In genomic region chr7:142459299-142459691, GRCm38 (mm10) we compare ENCODE assay signal across 11 mouse cellular contexts. TPM values are rescaled to one million over a fixed set of nuclear protein-coding genes. Genes with fewer than 3 reads are reported as not detected.
DNase-seq lines count a peak whose midpoint lies in the region; ATAC-seq and TF ChIP-seq lines count a peak whose summit lies in the region.
"Had no signal": no experiment of that assay in that cellular context is flagged by ENCODE, and none has a peak within 500 bp of the region (broad histone marks: within the 10 kb centered on the region; RNA-seq: fewer than 3 reads in every experiment).

No protein-coding gene starts in this region.

- H3K27ac ChIP-seq in kidney, embryonic 15.5 days = peak overlapping the region; percentile 93
- peak overlapping the region; percentile 90 for H3K27ac ChIP-seq in embryonic facial prominence, embryonic 11.5 days (replicated peaks; ENCODE audit: low read depth, low read length)
- peak overlapping the region; percentile 100 for H3K27ac ChIP-seq in embryonic fibroblast, embryonic 13.5 days (ENCODE audit: insufficient read depth, low read length)
- peak overlapping the region; percentile 89 for H3K27ac ChIP-seq in intestine, embryonic 16.5 days (ENCODE audit: low read length)
- H3K27ac ChIP-seq: forebrain, embryonic 13.5 days; hindbrain, embryonic 15.5 days had no signal

- peaks cover 46% of the 10 kb centered on the region for H3K4me1 ChIP-seq in kidney, embryonic 15.5 days
- peaks cover 12% of the 10 kb centered on the region for H3K4me1 ChIP-seq in embryonic facial prominence, embryonic 11.5 days (ENCODE audit: control insufficient read depth, insufficient read depth, low read length)
- H3K4me1 ChIP-seq in embryonic fibroblast, embryonic 13.5 days (ENCODE audit: control insufficient read depth, insufficient read depth, low read length) = peaks cover 30% of the 10 kb centered on the region
- peaks cover 21% of the 10 kb centered on the region for H3K4me1 ChIP-seq in intestine, embryonic 16.5 days (ENCODE audit: control insufficient read depth, insufficient read depth, low read length)

- H3K4me2 ChIP-seq in kidney, embryonic 15.5 days = no peak overlapping the region
- H3K4me2 ChIP-seq in embryonic facial prominence, embryonic 11.5 days (ENCODE audit: low read depth, low read length) = no peak overlapping the region
- H3K4me2 ChIP-seq in intestine, embryonic 16.5 days (ENCODE audit: low read depth, low read length) = no peak overlapping the region
- H3K4me2 ChIP-seq: forebrain, embryonic 13.5 days; hindbrain, embryonic 15.5 days had no signal

- no peak overlapping the region for H3K4me3 ChIP-seq in kidney, embryonic 15.5 days (replicated peaks)
- no peak overlapping the region for H3K4me3 ChIP-seq in embryonic facial prominence, embryonic 11.5 days (ENCODE audit: low read depth, low read length)
- no peak overlapping the region for H3K4me3 ChIP-seq in embryonic fibroblast, embryonic 13.5 days (ENCODE audit: insufficient read depth, low read length)
- no peak overlapping the region for H3K4me3 ChIP-seq in intestine, embryonic 16.5 days (ENCODE audit: low read length)
- H3K4me3 ChIP-seq: forebrain, embryonic 13.5 days; hindbrain, embryonic 15.5 days had no signal

- H3K9me3 ChIP-seq in kidney, embryonic 15.5 days (replicated peaks) = no peaks in the 10 kb centered on the region
- no peaks in the 10 kb centered on the region for H3K9me3 ChIP-seq in embryonic facial prominence, embryonic 11.5 days (replicated peaks; ENCODE audit: control insufficient read depth, low read length)
- H3K9me3 ChIP-seq in intestine, embryonic 16.5 days (ENCODE audit: control insufficient read depth, low read length) = no peaks in the 10 kb centered on the region
- H3K9me3 ChIP-seq: forebrain, embryonic 13.5 days; hindbrain, embryonic 15.5 days had no signal

- TF ChIP-seq POLR2A in embryonic fibroblast, embryonic 13.5 days (IDR thresholded peaks at IDR 0.05; ENCODE audit: low read depth, low read length) = no peak

- DNase-seq in kidney, postnatal 36 days = no peak
- no peak for DNase-seq in embryonic facial prominence, embryonic 11.5 days (ENCODE audit: low spot score)
- no peak for DNase-seq in layer of hippocampus, postnatal 36 days
- no peak for DNase-seq in cerebellum, adult 18-20 months
- DNase-seq: cerebellum, adult 11 months had no signal

- no peak overlapping the region for H3K9ac ChIP-seq in kidney, embryonic 15.5 days
- no peak overlapping the region for H3K9ac ChIP-seq in embryonic facial prominence, embryonic 11.5 days (replicated peaks; ENCODE audit: low read length)
- H3K9ac ChIP-seq in intestine, embryonic 16.5 days (ENCODE audit: low read depth, low read length) = no peak overlapping the region
- H3K9ac ChIP-seq: forebrain, embryonic 13.5 days; hindbrain, embryonic 15.5 days had no signal

- no peaks in the 10 kb centered on the region for H3K27me3 ChIP-seq in kidney, embryonic 15.5 days
- H3K27me3 ChIP-seq in embryonic facial prominence, embryonic 11.5 days (ENCODE audit: control insufficient read depth, insufficient read depth, low read length) = no peaks in the 10 kb centered on the region
- H3K27me3 ChIP-seq in intestine, embryonic 16.5 days (replicated peaks; ENCODE audit: control insufficient read depth, insufficient read depth, low read length) = no peaks in the 10 kb centered on the region
- H3K27me3 ChIP-seq: forebrain, embryonic 13.5 days; hindbrain, embryonic 15.5 days had no signal

- TF ChIP-seq CTCF in embryonic fibroblast, embryonic 13.5 days (IDR thresholded peaks at IDR 0.05; ENCODE audit: borderline replicate concordance, insufficient read depth, low read length) = no peak

- H3K36me3 ChIP-seq in kidney, embryonic 15.5 days = no peaks in the 10 kb centered on the region
- H3K36me3 ChIP-seq in embryonic facial prominence, embryonic 11.5 days (replicated peaks; ENCODE audit: control insufficient read depth, insufficient read depth, low read depth, low read length) = no peaks in the 10 kb centered on the region
- no peaks in the 10 kb centered on the region for H3K36me3 ChIP-seq in intestine, embryonic 16.5 days (ENCODE audit: control insufficient read depth, insufficient read depth, low read length)
- H3K36me3 ChIP-seq: hindbrain, embryonic 15.5 days had no signal

- ATAC-seq in kidney, embryonic 15.5 days (replicated peaks; ENCODE audit: low FRiP score) = no peak
- ATAC-seq in embryonic facial prominence, embryonic 11.5 days (replicated peaks; ENCODE audit: insufficient number of reproducible peaks, low FRiP score, low TSS enrichment, low read depth) = no peak
- no peak for ATAC-seq in intestine, embryonic 16.5 days
- ATAC-seq: forebrain, embryonic 13.5 days had no signal

- WGBS in kidney, embryonic 15.5 days = 78% methylated on average over 2 of the region's 2 CpGs
- WGBS in embryonic facial prominence, embryonic 11.5 days = 60% methylated on average over 2 of the region's 2 CpGs
- WGBS in intestine, embryonic 16.5 days = 61% methylated on average over 2 of the region's 2 CpGs

RNA-seq across cellular contexts. Expression of gene Lsp1, which starts 1.3 kb away (rescaled TPM):
- 115 and 139 TPM in 2 replicates for polyA plus RNA-seq in kidney, embryonic 15.5 days (2015; fragmentation: Nextera tagmentation; extraction: Ambion mirVana)
- polyA plus RNA-seq in embryonic facial prominence, embryonic 11.5 days (2014; fragmentation: Nextera tagmentation; extraction: Ambion mirVana) = 23.3 and 23.7 TPM in 2 replicates
- 114 and 159 TPM in 2 replicates for polyA plus RNA-seq in embryonic fibroblast, embryonic 13.5 days (2011; ENCODE audit: insufficient read length, low read depth, missing spikeins)
- 125 and 134 TPM in 2 replicates for polyA plus RNA-seq in intestine, embryonic 16.5 days (2015; fragmentation: Nextera tagmentation; extraction: Ambion mirVana)
- total RNA-seq in layer of hippocampus, postnatal 36 days (2021) = 1 to 10 TPM; 1.2 to 3.4 TPM

RNA-seq across cellular contexts. Expression of gene Tnni2, which starts 17.7 kb away (rescaled TPM):
- 19.0 and 45.8 TPM in 2 replicates for polyA plus RNA-seq in kidney, embryonic 15.5 days (2015; fragmentation: Nextera tagmentation; extraction: Ambion mirVana)
- 1.4 and 2.7 TPM in 2 replicates for polyA plus RNA-seq in embryonic facial prominence, embryonic 11.5 days (2014; fragmentation: Nextera tagmentation; extraction: Ambion mirVana)
- polyA plus RNA-seq in embryonic fibroblast, embryonic 13.5 days (2011; ENCODE audit: insufficient read length, low read depth, missing spikeins) = 1.1 TPM in 1 of 2 replicates, not detected in the other
- polyA plus RNA-seq in intestine, embryonic 16.5 days (2015; fragmentation: Nextera tagmentation; extraction: Ambion mirVana) = 4.3 and 4.7 TPM in 2 replicates
- not detected for total RNA-seq in layer of hippocampus, postnatal 36 days (2021)

RNA-seq across cellular contexts. Expression of gene Syt8, which starts 24.6 kb away (rescaled TPM):
- 0.62 and 1.3 TPM in 2 replicates for polyA plus RNA-seq in kidney, embryonic 15.5 days (2015; fragmentation: Nextera tagmentation; extraction: Ambion mirVana)
- polyA plus RNA-seq in embryonic facial prominence, embryonic 11.5 days (2014; fragmentation: Nextera tagmentation; extraction: Ambion mirVana) = 0.52 TPM in 1 of 2 replicates, not detected in the other
- polyA plus RNA-seq in embryonic fibroblast, embryonic 13.5 days (2011; ENCODE audit: insufficient read length, low read depth, missing spikeins) = 1.3 and 2.4 TPM in 2 replicates
- polyA plus RNA-seq in intestine, embryonic 16.5 days (2015; fragmentation: Nextera tagmentation; extraction: Ambion mirVana) = 8.8 and 10.4 TPM in 2 replicates
- not detected for total RNA-seq in layer of hippocampus, postnatal 36 days (2021)
- total RNA-seq: layer of hippocampus, postnatal 14 days had no signal
- polyA plus RNA-seq: forebrain, embryonic 13.5 days; hindbrain, embryonic 15.5 days had no signal

RNA-seq across cellular contexts. Expression of gene Tnnt3, which starts 39.3 kb away (rescaled TPM):
- 23.5 and 46.2 TPM in 2 replicates for polyA plus RNA-seq in kidney, embryonic 15.5 days (2015; fragmentation: Nextera tagmentation; extraction: Ambion mirVana)
- polyA plus RNA-seq in embryonic facial prominence, embryonic 11.5 days (2014; fragmentation: Nextera tagmentation; extraction: Ambion mirVana) = 1.5 and 2.8 TPM in 2 replicates
- 1.4 TPM in 2 replicates for polyA plus RNA-seq in embryonic fibroblast, embryonic 13.5 days (2011; ENCODE audit: insufficient read length, low read depth, missing spikeins)
- 2.1 and 3.2 TPM in 2 replicates for polyA plus RNA-seq in intestine, embryonic 16.5 days (2015; fragmentation: Nextera tagmentation; extraction: Ambion mirVana)
- not detected for total RNA-seq in layer of hippocampus, postnatal 36 days (2021)
